Mouse (Mus musculus): ENCODE measurements at regions not wholly inside any gene's neighbourhood (a gene's known extent, or its start where the extent isn't known, plus 50 kb on each side); places are given as distances from the start of the nearest gene placed in this dataset.

DNA sequence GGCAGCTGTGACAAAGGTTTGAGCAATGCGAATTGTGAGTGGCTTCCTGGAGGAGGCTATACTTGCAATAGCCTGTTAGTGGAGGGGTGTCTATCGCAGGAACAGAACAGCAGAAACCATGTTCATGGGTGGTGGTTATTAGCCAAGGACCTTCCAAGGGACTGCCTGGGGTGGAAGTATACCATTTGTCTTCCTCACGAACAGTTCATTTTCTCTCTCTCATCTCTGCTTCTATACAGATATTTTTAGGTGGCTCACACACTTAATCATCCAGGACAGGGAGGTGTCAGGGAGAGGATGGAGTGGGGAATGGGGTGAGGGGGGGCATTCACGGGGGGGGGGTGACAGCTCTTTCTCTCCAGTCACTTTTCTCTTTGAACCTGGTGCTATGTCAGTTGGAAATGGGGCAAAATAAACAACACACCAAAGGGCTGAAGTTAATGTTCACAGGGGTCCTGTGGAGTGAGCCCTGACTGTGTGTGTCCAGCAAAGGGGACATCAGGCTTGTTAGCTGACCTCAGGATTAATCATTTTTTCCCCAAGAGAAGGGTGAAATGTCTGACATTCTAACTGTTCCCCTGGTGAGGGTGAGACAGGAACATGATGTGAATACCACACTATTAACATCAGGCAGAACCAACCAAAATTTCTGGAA is 91.5 kb upstream of the Plxnc1 start:
- TF ChIP-seq CTCF (IDR thresholded peaks at IDR 0.05; ENCODE audit: extremely low read depth, insufficient read depth, low read length) (no peak), POLR2A (IDR thresholded peaks at IDR 0.05; ENCODE audit: extremely low read depth, insufficient read depth, low read length) (no peak)

Measured in cortical plate, adult 2 months (tissue).